Mouse (Mus musculus) midbrain, embryonic 11.5 days (tissue): ENCODE measurements around the gene Nxnl1. TPM values are rescaled to one million over a fixed set of nuclear protein-coding genes. Genes with fewer than 3 reads are reported as not detected.

Experiments used
- ATAC-seq: fragments of 200-750 bp; cut with Nextera tagmentation; 2 replicates; pipeline ENCODE4 v1.8.0; 2017; ENCODE audit warnings: moderate TSS enrichment, moderate library complexity; ENCODE audit not compliant: low FRiP score
- DNase-seq: peaks from one replicate; pipeline ENCODE4 v3.0.0; 2015; ENCODE audit warnings: low spot score; ENCODE audit errors: missing footprints
- H3K27ac ChIP-seq: fragments of 300-500 bp; sonication (generic); 2 replicates; pipeline ENCODE4 v1.5.1; 2014; ENCODE audit warnings: low read depth, low read length
- H3K27me3 ChIP-seq: fragments of 300-500 bp; sonication (generic); 2 replicates; pipeline ENCODE4 v1.6.1; 2014; ENCODE audit warnings: mild to moderate bottlenecking, low read length, moderate library complexity, mixed read lengths; ENCODE audit not compliant: control insufficient read depth, insufficient read depth
- H3K36me3 ChIP-seq: fragments of 300-500 bp; sonication (generic); 2 replicates; pipeline ENCODE4 v1.6.1; 2014; ENCODE audit warnings: mild to moderate bottlenecking, low read length, moderate library complexity, mixed read lengths; ENCODE audit not compliant: control insufficient read depth, insufficient read depth
- H3K4me1 ChIP-seq: fragments of 300-500 bp; sonication (generic); 2 replicates; pipeline ENCODE4 v1.6.1; 2014; ENCODE audit warnings: low read length; ENCODE audit not compliant: control insufficient read depth, insufficient read depth
- H3K4me2 ChIP-seq: fragments of 300-500 bp; sonication (generic); 2 replicates; pipeline ENCODE4 v1.6.1; 2014; ENCODE audit warnings: mild to moderate bottlenecking, moderate library complexity
- H3K4me3 ChIP-seq: fragments of 300-500 bp; sonication (generic); 2 replicates; pipeline ENCODE4 v1.5.1; 2014; ENCODE audit warnings: low read depth, low read length
- H3K9ac ChIP-seq: fragments of 300-500 bp; sonication (generic); 2 replicates; pipeline ENCODE4 v1.6.1; 2014; ENCODE audit warnings: low read length
- H3K9me3 ChIP-seq: fragments of 300-500 bp; sonication (generic); 2 replicates; pipeline ENCODE4 v1.6.1; 2016; ENCODE audit warnings: low read length; ENCODE audit not compliant: control insufficient read depth
- WGBS: fragments of 180-500 bp; shearing (Covaris S2); extraction: QIAGEN DNeasy Blood & Tissue Kit; methylation state at CpG from one replicate; pipeline ENCODE4 v1.1.7; 2014; 5-methylcytosine and 5-hydroxymethylcytosine counted together
- polyA plus RNA-seq: library from polyadenylated mRNA; unstranded; fragments of >200 nt; fragmentation: Nextera tagmentation; extraction: Ambion mirVana; gene quantifications from 2 replicates; pipeline ENCODE4 v1.2.1, GENCODE M21; 2014

Gene Nxnl1
- polyA plus RNA-seq, 1 experiment from 2014 or later: not detected

DNA sequence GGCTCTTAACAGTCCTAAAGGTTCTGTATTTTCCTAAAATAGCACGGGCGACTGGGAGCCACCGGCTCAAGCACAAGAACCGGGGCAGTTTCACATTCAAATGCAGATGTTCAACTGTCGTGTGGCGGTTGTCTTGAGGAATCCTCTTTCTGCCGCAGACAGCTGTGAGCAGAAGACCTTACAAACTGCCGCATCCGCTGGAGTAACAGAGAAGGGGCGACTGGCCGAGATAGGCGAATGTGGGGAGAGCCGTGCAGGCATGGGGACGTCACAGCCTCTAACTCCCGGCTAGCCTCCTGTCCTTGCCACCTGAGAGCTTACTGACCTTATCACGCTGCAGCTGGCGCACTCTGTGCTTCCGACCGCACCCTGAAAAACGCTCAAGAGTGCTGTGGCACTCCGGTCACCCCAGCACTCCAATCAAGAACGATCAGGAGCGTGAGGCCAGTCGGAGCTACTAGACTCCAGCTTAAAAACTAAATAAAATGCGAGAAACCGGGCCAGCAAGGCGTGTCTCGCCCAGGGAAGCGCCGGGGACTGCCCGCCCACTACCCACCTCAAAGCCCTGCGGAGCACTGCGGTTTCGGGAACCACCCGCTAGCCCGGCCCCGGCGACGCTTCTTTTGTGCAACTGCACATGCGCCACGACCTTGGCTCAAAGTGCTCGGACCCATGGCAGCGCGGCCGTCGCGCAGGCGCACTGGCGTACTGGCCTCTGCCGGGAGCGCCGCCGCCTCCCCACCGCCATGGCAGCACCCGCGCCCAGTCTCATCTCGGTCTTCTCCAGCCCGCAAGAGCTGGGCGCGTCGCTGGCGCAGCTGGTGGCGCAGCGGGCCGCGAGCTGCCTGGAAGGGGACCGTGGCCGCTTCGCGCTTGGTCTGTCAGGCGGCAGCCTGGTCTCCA is 25.3 kb upstream of the Nxnl1 start, which contains the start of gene Pgls:
Pgls (plus strand) TSS at position 706 of the 903 bp plus-strand sequence.
- DNase-seq: peak; percentile 99
- peak; percentile 90 for ATAC-seq
- H3K27ac ChIP-seq: peak within 1 kb of the TSS; percentile 94
- peak within 1 kb of the TSS; percentile 85 for H3K9ac ChIP-seq
- H3K4me3 ChIP-seq: peak within 1 kb of the TSS; percentile 69
- H3K36me3 ChIP-seq: no peaks in the 10 kb centered on the region
- peaks cover 22% of the 10 kb centered on the region for H3K4me1 ChIP-seq
- under 1% methylated on average over 60 of the region's 71 CpGs for WGBS
- H3K4me2 ChIP-seq: peak within 1 kb of the TSS; percentile 86
- no peaks in the 10 kb centered on the region for H3K9me3 ChIP-seq
- H3K27me3 ChIP-seq: no peaks in the 10 kb centered on the region

DNA sequence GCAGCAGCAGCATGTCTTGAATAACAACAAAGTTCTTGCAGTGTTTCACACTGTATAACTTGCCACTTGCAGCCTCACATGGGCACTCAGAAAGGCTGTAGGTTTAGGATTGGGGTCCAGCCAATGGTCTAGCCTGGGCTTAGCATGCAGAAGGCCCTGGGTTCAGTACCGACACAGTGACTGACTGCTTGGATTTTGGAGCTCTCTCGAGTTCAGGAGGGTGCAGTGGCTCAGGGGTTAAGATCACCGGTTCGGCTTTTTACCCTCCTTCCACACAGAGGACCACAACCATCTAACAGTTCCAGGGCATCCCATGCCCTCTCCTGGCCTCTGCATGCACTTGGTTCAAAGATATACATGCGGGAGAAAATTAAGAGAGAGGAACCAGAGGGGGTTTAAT is 24.6 kb upstream of the Nxnl1 start:
- WGBS: 27% methylated on average over 5 of the region's 5 CpGs
- no peaks in the 10 kb centered on the region for H3K9me3 ChIP-seq
- ATAC-seq: no peak
- peak overlapping the region; percentile 94; the same call in 1 of the 2 replicates for H3K27ac ChIP-seq
- peak overlapping the region; percentile 85 for H3K9ac ChIP-seq
- H3K4me3 ChIP-seq: peak overlapping the region; percentile 69
- peak overlapping the region; percentile 86 for H3K4me2 ChIP-seq
- H3K36me3 ChIP-seq: no peaks in the 10 kb centered on the region
- H3K27me3 ChIP-seq: no peaks in the 10 kb centered on the region
- no peak for DNase-seq
- peaks cover 18% of the 10 kb centered on the region for H3K4me1 ChIP-seq

DNA sequence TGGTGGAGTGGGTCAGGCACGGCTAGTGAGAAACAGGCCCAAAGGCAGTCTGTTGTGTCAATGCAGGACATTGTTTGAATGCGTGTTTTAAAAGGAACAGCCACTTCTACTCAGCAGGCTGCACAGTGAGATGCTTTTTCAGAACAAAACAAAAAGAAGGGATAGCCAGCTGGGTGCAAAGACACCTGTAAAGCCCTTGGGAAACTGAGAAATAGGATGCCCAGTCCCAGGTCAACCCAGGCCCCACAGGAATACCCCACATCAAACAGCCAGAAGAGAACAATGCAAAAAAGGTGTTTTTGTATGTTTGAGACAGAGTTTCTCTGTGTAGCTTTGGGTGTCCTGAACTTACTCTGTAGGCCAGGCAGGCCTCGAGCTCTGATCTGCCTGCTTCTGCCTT is 22.4 kb upstream of the Nxnl1 start:
- H3K9ac ChIP-seq: no peak overlapping the region
- H3K9me3 ChIP-seq: no peaks in the 10 kb centered on the region
- H3K36me3 ChIP-seq: peaks cover 4% of the 10 kb centered on the region
- 71% methylated on average over 3 of the region's 3 CpGs for WGBS
- DNase-seq (no peak), ATAC-seq (no peak)
- no peak overlapping the region for H3K27ac ChIP-seq
- H3K4me3 ChIP-seq: no peak overlapping the region
- peaks cover 14% of the 10 kb centered on the region for H3K4me1 ChIP-seq
- no peaks in the 10 kb centered on the region for H3K27me3 ChIP-seq
- H3K4me2 ChIP-seq: no peak overlapping the region

DNA sequence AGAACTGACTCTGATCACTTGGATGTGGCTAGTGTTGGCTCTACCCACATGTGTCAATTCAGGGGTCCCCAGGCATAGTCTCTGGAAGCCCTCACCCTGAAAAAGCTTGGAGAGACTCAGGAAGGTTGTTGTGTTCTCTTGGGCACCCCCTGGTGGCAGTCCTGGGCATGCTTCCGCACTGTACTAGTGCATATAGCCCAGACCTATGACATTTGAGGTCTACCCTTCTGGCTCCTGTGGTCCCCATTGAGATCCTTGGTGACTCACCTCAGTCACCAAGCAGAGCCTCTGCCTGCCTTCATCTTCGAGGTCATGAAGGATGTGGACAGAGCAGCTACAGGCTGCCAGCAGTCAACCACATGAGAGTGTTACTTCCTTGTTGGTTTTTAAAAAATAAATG is 20.5 kb upstream of the Nxnl1 start:
- H3K9me3 ChIP-seq: no peaks in the 10 kb centered on the region
- H3K4me2 ChIP-seq: no peak overlapping the region
- H3K27ac ChIP-seq: no peak overlapping the region
- H3K4me1 ChIP-seq: peaks cover 6% of the 10 kb centered on the region; the same call in 1 of the 2 replicates
- peak; percentile 90 for DNase-seq
- no peak for ATAC-seq
- H3K9ac ChIP-seq: no peak overlapping the region
- no peak overlapping the region for H3K4me3 ChIP-seq
- no peaks in the 10 kb centered on the region for H3K27me3 ChIP-seq
- 81% methylated on average over 2 of the region's 2 CpGs for WGBS
- H3K36me3 ChIP-seq: peaks cover 4% of the 10 kb centered on the region

DNA sequence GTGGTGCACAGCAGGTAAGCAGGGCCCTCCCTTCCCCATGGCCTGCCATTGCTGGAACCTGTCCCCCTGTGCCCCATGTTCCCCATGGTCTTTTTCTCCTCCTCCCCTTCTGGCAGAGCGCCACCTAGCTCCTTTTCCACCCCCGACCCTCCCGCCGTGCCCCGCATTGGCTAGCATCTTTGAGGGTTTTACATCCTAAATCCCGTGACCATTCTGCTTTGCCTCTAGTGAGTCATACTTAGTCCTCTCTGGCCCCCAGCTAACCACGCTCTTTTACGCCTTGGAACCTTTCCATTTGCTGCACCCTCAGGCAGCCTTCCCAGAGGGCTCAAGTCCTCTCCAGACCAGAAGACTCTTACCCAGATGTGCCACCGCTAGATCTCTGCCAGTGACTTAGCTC is 13.8 kb upstream of the Nxnl1 start:
- WGBS: 34% methylated on average over 9 of the region's 9 CpGs
- H3K36me3 ChIP-seq: peaks cover 4% of the 10 kb centered on the region
- no peak for ATAC-seq
- H3K4me2 ChIP-seq: no peak overlapping the region
- no peak overlapping the region for H3K4me3 ChIP-seq
- no peak for DNase-seq
- H3K9me3 ChIP-seq: no peaks in the 10 kb centered on the region
- H3K27ac ChIP-seq: no peak overlapping the region
- H3K27me3 ChIP-seq: no peaks in the 10 kb centered on the region
- H3K4me1 ChIP-seq: no peaks in the 10 kb centered on the region
- H3K9ac ChIP-seq: no peak overlapping the region

DNA sequence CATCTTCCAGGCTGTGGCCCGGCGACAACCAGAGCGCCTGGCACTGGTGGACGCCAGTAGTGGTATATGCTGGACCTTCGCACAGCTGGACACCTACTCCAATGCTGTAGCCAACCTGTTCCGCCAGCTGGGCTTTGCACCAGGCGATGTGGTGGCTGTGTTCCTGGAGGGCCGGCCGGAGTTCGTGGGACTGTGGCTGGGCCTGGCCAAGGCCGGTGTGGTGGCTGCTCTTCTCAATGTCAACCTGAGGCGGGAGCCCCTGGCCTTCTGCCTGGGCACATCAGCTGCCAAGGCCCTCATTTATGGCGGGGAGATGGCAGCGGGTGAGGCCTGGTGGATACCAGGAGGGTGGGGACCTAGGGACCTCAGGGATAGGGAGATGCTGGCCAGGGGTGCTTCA is 13.1 kb upstream of the Nxnl1 start:
- DNase-seq (no peak), ATAC-seq (no peak)
- H3K4me2 ChIP-seq: no peak overlapping the region
- peaks cover 3% of the 10 kb centered on the region for H3K36me3 ChIP-seq
- H3K4me1 ChIP-seq: no peaks in the 10 kb centered on the region
- no peaks in the 10 kb centered on the region for H3K9me3 ChIP-seq
- no peak overlapping the region for H3K9ac ChIP-seq
- H3K27ac ChIP-seq: no peak overlapping the region
- no peaks in the 10 kb centered on the region for H3K27me3 ChIP-seq
- H3K4me3 ChIP-seq: no peak overlapping the region
- WGBS: 86% methylated on average over 14 of the region's 14 CpGs

DNA sequence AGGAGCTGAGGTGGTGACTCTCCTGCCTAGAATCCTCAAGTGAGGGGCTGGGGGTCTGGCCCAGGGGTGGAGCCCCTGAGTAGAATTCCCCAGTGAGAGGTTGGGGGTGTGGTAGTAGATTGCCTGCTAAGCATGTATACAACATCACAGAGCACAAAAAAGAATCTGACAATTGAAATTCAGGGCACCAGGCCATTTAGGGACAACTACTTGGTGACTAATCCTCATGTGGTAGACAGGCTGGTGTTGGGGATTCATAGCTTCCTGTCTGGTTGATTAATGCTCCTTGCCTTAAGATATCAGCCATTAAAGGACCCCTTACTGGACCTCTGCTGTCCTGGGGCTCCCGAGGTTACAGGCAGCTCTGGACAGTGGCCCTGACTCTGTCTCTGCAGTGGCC is 12.6 kb upstream of the Nxnl1 start:
- no peaks in the 10 kb centered on the region for H3K27me3 ChIP-seq
- no peak overlapping the region for H3K4me2 ChIP-seq
- no peak overlapping the region for H3K27ac ChIP-seq
- H3K9me3 ChIP-seq: no peaks in the 10 kb centered on the region
- no peak overlapping the region for H3K9ac ChIP-seq
- H3K4me3 ChIP-seq: no peak overlapping the region
- DNase-seq (no peak), ATAC-seq (no peak)
- no peaks in the 10 kb centered on the region for H3K4me1 ChIP-seq
- H3K36me3 ChIP-seq: no peaks in the 10 kb centered on the region; the same call in 1 of the 2 replicates
- WGBS: 67% methylated on average over 1 of the region's 1 CpGs

DNA sequence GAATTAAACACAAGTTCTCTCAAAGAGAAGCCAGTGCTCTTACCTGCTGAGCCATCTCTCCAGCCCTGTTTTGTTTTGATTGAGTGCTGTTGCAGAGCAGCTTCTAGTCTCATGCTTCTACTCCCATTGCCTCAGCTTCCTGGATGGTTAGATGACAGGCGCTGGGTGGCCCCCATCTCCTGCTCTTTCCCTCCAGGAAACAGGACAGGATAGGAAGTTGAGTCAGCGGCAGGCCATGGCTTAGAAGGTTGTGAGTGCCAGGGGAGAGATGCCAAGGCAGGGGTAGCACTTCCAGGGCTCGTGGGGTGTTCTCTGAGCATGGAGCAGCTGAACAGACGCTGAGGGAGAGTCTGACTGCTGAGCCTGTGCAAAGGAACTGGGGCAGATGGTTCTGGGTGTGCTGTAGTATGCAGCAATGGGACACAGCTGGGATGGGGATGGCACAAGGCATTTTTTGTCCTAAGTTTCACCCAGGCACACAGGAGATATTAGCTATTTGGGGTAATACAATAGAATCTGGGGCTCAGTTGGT is 11.5 kb upstream of the Nxnl1 start:
- DNase-seq (no peak), ATAC-seq (no peak)
- no peak overlapping the region for H3K27ac ChIP-seq
- no peaks in the 10 kb centered on the region for H3K36me3 ChIP-seq
- no peaks in the 10 kb centered on the region for H3K27me3 ChIP-seq
- WGBS: 77% methylated on average over 4 of the region's 4 CpGs
- no peaks in the 10 kb centered on the region for H3K4me1 ChIP-seq
- H3K9me3 ChIP-seq: no peaks in the 10 kb centered on the region
- H3K9ac ChIP-seq: no peak overlapping the region
- no peak overlapping the region for H3K4me3 ChIP-seq
- H3K4me2 ChIP-seq: no peak overlapping the region

DNA sequence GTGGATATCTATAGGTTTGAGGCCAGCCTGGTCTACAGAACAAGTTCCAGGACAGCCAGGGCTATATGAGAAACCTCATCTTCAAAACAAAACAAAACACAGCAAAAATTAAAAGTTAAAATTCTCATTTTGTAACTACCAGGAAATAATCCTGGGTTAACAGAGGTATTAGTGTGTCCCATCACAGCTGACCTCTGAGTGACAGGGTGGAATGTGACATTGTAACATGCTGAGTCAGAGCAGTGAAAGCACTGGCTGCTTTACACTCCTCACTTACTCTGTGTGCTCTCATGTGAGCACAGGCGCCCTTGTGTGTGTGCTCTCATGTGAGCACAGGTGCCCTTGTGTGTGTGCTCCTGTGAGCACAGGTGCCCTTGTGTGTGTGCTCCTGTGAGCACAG is 8.6 kb upstream of the Nxnl1 start:
- no peak for DNase-seq
- Histone ChIP-seq H3K27ac (no peak overlapping the region), H3K9ac (no peak overlapping the region), H3K4me3 (no peak overlapping the region), H3K4me2 (no peak overlapping the region), H3K9me3 (no peaks in the 10 kb centered on the region), H3K4me1 (peaks cover 6% of the 10 kb centered on the region), H3K36me3 (no peaks in the 10 kb centered on the region), H3K27me3 (no peaks in the 10 kb centered on the region)
- 71% methylated on average over 1 of the region's 1 CpGs for WGBS
- no peak for ATAC-seq
